Mouse (Mus musculus): ENCODE results near the gene Zmynd8.

DNA sequence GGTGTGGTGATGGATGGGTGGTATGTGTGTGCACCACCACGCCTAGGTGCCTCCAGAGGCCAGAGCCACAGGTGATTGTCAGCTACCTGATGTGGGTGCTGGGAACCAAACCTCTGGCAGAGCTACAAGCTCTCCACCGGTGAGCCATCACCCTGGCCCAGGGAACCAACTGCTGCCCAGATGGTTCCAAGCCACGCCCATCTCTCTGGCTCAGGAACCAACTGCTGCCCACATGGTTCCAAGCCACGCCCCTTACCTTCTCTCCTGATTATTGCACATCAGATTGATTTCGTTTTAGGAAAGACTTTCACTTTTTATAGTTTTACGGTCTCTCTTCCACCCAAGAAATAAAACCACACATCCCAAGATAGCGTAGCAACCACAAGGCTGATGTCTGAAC is 150.8 kb downstream of the Zmynd8 start:
- TF ChIP-seq CTCF (IDR thresholded peaks at IDR 0.05; ENCODE audit: control insufficient read depth, insufficient read depth, low read length) (no peak), POLR2A (IDR thresholded peaks at IDR 0.05; ENCODE audit: borderline replicate concordance, control insufficient read depth, low read depth, low read length) (no peak)

Measured in bone marrow, adult 2 months (tissue).